Mouse (Mus musculus) ES-E14 (cell line): ENCODE measurements around the gene Bag5.

ENCODE experiments used
- MAFK ChIP-seq: IDR thresholded peaks from 2 replicates; pipeline ENCODE4 v1.6.1; 2014; ENCODE audit warnings: mild to moderate bottlenecking, low read depth, low read length, inconsistent platforms; ENCODE audit not compliant: insufficient read depth
- ZC3H11A ChIP-seq: IDR thresholded peaks from 2 replicates; pipeline ENCODE4 v1.6.1; 2012; ENCODE audit warnings: low read depth, mild to moderate bottlenecking, inconsistent platforms, low read length, borderline replicate concordance

DNA sequence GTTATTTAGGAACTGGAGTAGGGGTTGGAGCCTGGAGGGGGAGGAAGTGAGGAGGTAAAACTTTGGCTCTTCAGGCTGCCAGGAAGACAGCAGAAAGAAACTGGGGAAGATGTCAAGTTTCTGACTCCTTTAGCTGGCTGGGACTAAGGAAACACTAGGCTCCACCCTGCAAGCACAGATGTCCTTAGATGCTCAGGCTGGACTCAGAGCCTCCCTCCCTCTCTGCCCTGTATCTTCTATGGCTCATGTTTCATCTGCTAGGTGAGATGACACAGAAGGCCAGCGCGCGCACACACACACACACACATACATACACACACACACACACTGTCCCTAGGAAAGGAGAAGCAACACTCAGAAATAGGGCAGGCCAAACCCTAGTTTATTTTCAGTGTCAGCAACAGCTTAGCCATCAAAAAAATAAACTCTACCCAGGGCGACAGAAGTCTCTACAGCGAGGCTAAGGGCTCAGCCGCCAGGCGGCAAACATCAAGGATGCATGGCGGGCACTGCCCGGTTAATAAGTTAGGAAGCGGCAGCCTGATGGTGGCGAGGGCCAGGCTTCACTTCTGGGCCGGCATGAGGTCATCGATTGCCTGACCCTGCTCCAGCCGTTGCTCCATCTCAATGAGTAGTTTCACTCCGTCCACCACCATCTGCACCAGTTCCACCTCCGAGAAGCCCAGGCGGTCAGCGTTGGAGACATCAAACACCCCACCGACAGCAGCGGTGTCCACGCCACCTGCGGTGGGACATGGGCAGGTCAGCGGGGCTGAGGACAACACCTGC, 43.9 kb downstream of the Bag5 start:
- no peak for TF ChIP-seq ZC3H11A
- TF ChIP-seq MAFK = no peak
